Mouse (Mus musculus) heart, embryonic 11.5 days (tissue): ENCODE measurements at regions not wholly inside any gene's neighbourhood (a gene's known extent, or its start where the extent isn't known, plus 50 kb on each side); places are given as distances from the start of the nearest gene placed in this dataset.
A peak's percentile ranks its signal among the peaks of the same experiment; 100 is the strongest.

Experiments
- ATAC-seq: fragments of 200-750 bp; cut with Nextera tagmentation; replicated peaks from 2 replicates; pipeline ENCODE4 v1.8.0; 2017; ENCODE audit warnings: moderate library complexity; ENCODE audit not compliant: insufficient number of reproducible peaks, low FRiP score, low TSS enrichment
- H3K27ac ChIP-seq: fragments of 300-500 bp; sonication (generic); 2 replicates; pipeline ENCODE4 v1.5.1; 2014; ENCODE audit warnings: mild to moderate bottlenecking, low read depth, low read length
- H3K27me3 ChIP-seq: fragments of 300-500 bp; sonication (generic); 2 replicates; pipeline ENCODE4 v1.6.1; 2014; ENCODE audit warnings: mild to moderate bottlenecking, low read length, mixed read lengths; ENCODE audit not compliant: control insufficient read depth, insufficient read depth
- H3K36me3 ChIP-seq: fragments of 300-500 bp; sonication (generic); 2 replicates; pipeline ENCODE4 v1.6.1; 2014; ENCODE audit warnings: mild to moderate bottlenecking, low read length, moderate library complexity, mixed read lengths; ENCODE audit not compliant: control insufficient read depth, insufficient read depth
- H3K4me1 ChIP-seq: fragments of 300-500 bp; sonication (generic); 2 replicates; pipeline ENCODE4 v1.6.1; 2014; ENCODE audit warnings: low read length; ENCODE audit not compliant: control insufficient read depth, insufficient read depth
- H3K4me2 ChIP-seq: fragments of 300-500 bp; sonication (generic); 2 replicates; pipeline ENCODE4 v1.6.1; 2014; ENCODE audit warnings: mild to moderate bottlenecking, moderate library complexity
- H3K4me3 ChIP-seq: fragments of 300-500 bp; sonication (generic); 2 replicates; pipeline ENCODE4 v1.5.1; 2014; ENCODE audit warnings: low read depth, low read length
- H3K9ac ChIP-seq: fragments of 300-500 bp; sonication (generic); 2 replicates; pipeline ENCODE4 v1.6.1; 2014; ENCODE audit warnings: mild to moderate bottlenecking, low read depth, low read length, moderate library complexity
- H3K9me3 ChIP-seq: fragments of 300-500 bp; sonication (generic); replicated peaks from 2 replicates; pipeline ENCODE4 v1.6.1; 2016; ENCODE audit warnings: low read length; ENCODE audit not compliant: control insufficient read depth
- WGBS: fragments of 180-500 bp; shearing (Covaris S2); extraction: QIAGEN DNeasy Blood & Tissue Kit; methylation state at CpG from one replicate; pipeline ENCODE4 v1.1.7; 2014; ENCODE audit not compliant: insufficient replicate concordance; 5-methylcytosine and 5-hydroxymethylcytosine counted together

- Histone ChIP-seq H3K4me2 (peak overlapping the region; percentile 41), H3K27ac (no peak overlapping the region), H3K36me3 (no peaks in the 10 kb centered on the region), H3K4me1 (peaks cover 21% of the 10 kb centered on the region), H3K27me3 (no peaks in the 10 kb centered on the region), H3K4me3 (no peak overlapping the region), H3K9me3 (no peaks in the 10 kb centered on the region), H3K9ac (no peak overlapping the region)
- WGBS: 41% methylated on average over 5 of the region's 5 CpGs
- ATAC-seq: no peak
Observed at GRCm38 (mm10) chr6:31088973-31089368, 130.1 kb upstream of the Klf14 start.

GRCm38 (mm10) chr6:31090288-31090687, 131.4 kb upstream of the Klf14 start:
- Histone ChIP-seq H3K4me1 (peaks cover 19% of the 10 kb centered on the region), H3K27ac (no peak overlapping the region), H3K36me3 (no peaks in the 10 kb centered on the region), H3K9me3 (no peaks in the 10 kb centered on the region), H3K4me2 (no peak overlapping the region), H3K27me3 (no peaks in the 10 kb centered on the region), H3K9ac (no peak overlapping the region), H3K4me3 (no peak overlapping the region)
- ATAC-seq: no peak
- WGBS: 81% methylated on average over 6 of the region's 6 CpGs

- no peak overlapping the region for H3K4me3 ChIP-seq
- H3K9me3 ChIP-seq: no peaks in the 10 kb centered on the region
- H3K4me2 ChIP-seq: no peak overlapping the region
- ATAC-seq: no peak
- peaks cover 16% of the 10 kb centered on the region for H3K4me1 ChIP-seq
- no peaks in the 10 kb centered on the region for H3K27me3 ChIP-seq
- 71% methylated on average over 7 of the region's 7 CpGs for WGBS
- no peak overlapping the region for H3K9ac ChIP-seq
- no peaks in the 10 kb centered on the region for H3K36me3 ChIP-seq
- H3K27ac ChIP-seq: no peak overlapping the region
Observed at GRCm38 (mm10) chr6:31090791-31091190, 131.9 kb upstream of the Klf14 start.

- Histone ChIP-seq H3K4me3 (no peak overlapping the region), H3K4me1 (peaks cover 27% of the 10 kb centered on the region), H3K27ac (no peak overlapping the region), H3K9me3 (no peaks in the 10 kb centered on the region), H3K36me3 (no peaks in the 10 kb centered on the region), H3K27me3 (no peaks in the 10 kb centered on the region), H3K4me2 (no peak overlapping the region), H3K9ac (no peak overlapping the region)
- ATAC-seq: no peak
- WGBS: 85% methylated on average over 6 of the region's 6 CpGs
Observed at GRCm38 (mm10) chr6:31092324-31092723, 133.4 kb upstream of the Klf14 start.

- Histone ChIP-seq H3K27me3 (no peaks in the 10 kb centered on the region), H3K9ac (no peak overlapping the region), H3K4me3 (no peak overlapping the region), H3K36me3 (no peaks in the 10 kb centered on the region), H3K4me1 (peaks cover 27% of the 10 kb centered on the region), H3K4me2 (no peak overlapping the region), H3K27ac (no peak overlapping the region), H3K9me3 (no peaks in the 10 kb centered on the region)
- WGBS: 84% methylated on average over 5 of the region's 5 CpGs
- ATAC-seq: no peak
Observed at GRCm38 (mm10) chr6:31092760-31093159, 133.9 kb upstream of the Klf14 start.

- no peak overlapping the region for H3K4me3 ChIP-seq
- H3K27ac ChIP-seq: peak overlapping the region; percentile 89
- H3K9ac ChIP-seq: peak overlapping the region; percentile 40; the same call in 1 of the 2 replicates
- H3K36me3 ChIP-seq: no peaks in the 10 kb centered on the region
- WGBS: 55% methylated on average over 21 of the region's 21 CpGs
- no peaks in the 10 kb centered on the region for H3K9me3 ChIP-seq
- peak overlapping the region; percentile 31 for H3K4me2 ChIP-seq
- H3K27me3 ChIP-seq: no peaks in the 10 kb centered on the region
- peaks cover 32% of the 10 kb centered on the region for H3K4me1 ChIP-seq
- ATAC-seq: no peak
Observed at GRCm38 (mm10) chr6:31095943-31096714, 137.3 kb upstream of the Klf14 start.

- Histone ChIP-seq H3K9me3 (no peaks in the 10 kb centered on the region), H3K4me1 (peaks cover 32% of the 10 kb centered on the region), H3K9ac (0 out of 2 replicates have a peak overlapping the region, but pooled peaks have one; percentile 12), H3K4me2 (no peak overlapping the region; the same call in 1 of the 2 replicates), H3K27ac (peak overlapping the region; percentile 89), H3K4me3 (no peak overlapping the region), H3K27me3 (no peaks in the 10 kb centered on the region), H3K36me3 (no peaks in the 10 kb centered on the region)
- ATAC-seq: no peak
- 75% methylated on average over 6 of the region's 6 CpGs for WGBS
Observed at GRCm38 (mm10) chr6:31096787-31097186, 137.9 kb upstream of the Klf14 start.

- Histone ChIP-seq H3K9ac (no peak overlapping the region), H3K4me1 (peaks cover 32% of the 10 kb centered on the region), H3K27ac (peak overlapping the region; percentile 89), H3K4me2 (no peak overlapping the region), H3K9me3 (no peaks in the 10 kb centered on the region), H3K4me3 (no peak overlapping the region), H3K36me3 (no peaks in the 10 kb centered on the region), H3K27me3 (no peaks in the 10 kb centered on the region)
- no peak for ATAC-seq
- WGBS: 74% methylated on average over 9 of the region's 9 CpGs
Observed at GRCm38 (mm10) chr6:31097254-31097653, 138.4 kb upstream of the Klf14 start.

GRCm38 (mm10) chr6:31098106-31098505, 139.2 kb upstream of the Klf14 start:
- peaks cover 32% of the 10 kb centered on the region for H3K4me1 ChIP-seq
- 70% methylated on average over 5 of the region's 5 CpGs for WGBS
- H3K27ac ChIP-seq: no peak overlapping the region

More at GRCm38 (mm10) chr6:31098106-31098505, 139.2 kb upstream of the Klf14 start:
- Histone ChIP-seq H3K4me3 (no peak overlapping the region), H3K9me3 (no peaks in the 10 kb centered on the region), H3K4me2 (no peak overlapping the region), H3K9ac (no peak overlapping the region), H3K27me3 (no peaks in the 10 kb centered on the region), H3K36me3 (no peaks in the 10 kb centered on the region)
- ATAC-seq: no peak
